29 mouse cellular contexts compared by ENCODE assay signal in genomic region chr19:8763276-8763675, GRCm38 (mm10). TPM values are rescaled to one million over a fixed set of nuclear protein-coding genes. Genes with fewer than 3 reads are reported as not detected.
"Had no signal": no experiment of that assay in that cellular context is flagged by ENCODE, and none has a peak within 500 bp of the region (broad histone marks: within the 10 kb centered on the region; RNA-seq: fewer than 3 reads in every experiment).

No protein-coding gene starts in this region.

- H3K4me3 ChIP-seq: heart, adult 2 months; heart, embryonic 10.5 days; heart, embryonic 12.5 days; hindbrain, embryonic 10.5 days; hindbrain, embryonic 12.5 days; intestine, embryonic 15.5 days; layer of hippocampus, adult 2 months; left cerebral cortex, adult 2 months; limb, embryonic 12.5 days; liver, embryonic 13.5 days had no signal

- H3K27me3 ChIP-seq: heart, embryonic 12.5 days; hindbrain, embryonic 12.5 days; intestine, embryonic 15.5 days; limb, embryonic 12.5 days; liver, embryonic 13.5 days had no signal

- H3K4me2 ChIP-seq: heart, embryonic 12.5 days; hindbrain, embryonic 12.5 days; hindbrain, embryonic 14.5 days; intestine, embryonic 15.5 days; limb, embryonic 12.5 days; liver, embryonic 11.5 days; liver, embryonic 13.5 days had no signal

- DNase-seq: gastrocnemius, postnatal 14 days; gastrocnemius, postnatal 36 days; heart, adult 2 months; heart, postnatal 10 days; heart, postnatal 4 days; kidney, adult 18-20 months; kidney, adult 8-10 months; kidney, postnatal 10 days; kidney, postnatal 25 days; kidney, postnatal 4 days; left cerebral cortex, postnatal 4 days; liver; liver, embryonic 13.5 days had no signal

- H3K9me3 ChIP-seq: heart, embryonic 12.5 days; hindbrain, embryonic 12.5 days; intestine, embryonic 15.5 days had no signal

- H3K27ac ChIP-seq: heart, adult 2 months; heart, embryonic 10.5 days; hindbrain, embryonic 10.5 days; hindbrain, embryonic 12.5 days; hindbrain, embryonic 14.5 days; intestine, embryonic 15.5 days; layer of hippocampus, adult 2 months; left cerebral cortex, adult 2 months; limb, embryonic 12.5 days; liver, embryonic 13.5 days had no signal

- H3K9ac ChIP-seq: heart, embryonic 12.5 days; hindbrain, embryonic 12.5 days; hindbrain, embryonic 14.5 days; intestine, embryonic 15.5 days; limb, embryonic 12.5 days; liver, embryonic 13.5 days had no signal

- ATAC-seq: hindbrain, embryonic 16.5 days; inflammation-experienced regulatory T-cells, adult 6 months; intestine, embryonic 15.5 days; intestine, postnatal 0 days had no signal

RNA-seq across cellular contexts. Expression of gene 1700092M07Rik, which starts 22.8 kb away (rescaled TPM):
- total RNA-seq: gastrocnemius, adult 8-10 months; gastrocnemius, postnatal 14 days; heart, postnatal 10 days; heart, postnatal 25 days; heart, postnatal 4 days had no signal
- polyA plus RNA-seq: heart, embryonic 14.5 days had no signal
